8 mouse cellular contexts compared by ENCODE assay signal in the genomic region with DNA sequence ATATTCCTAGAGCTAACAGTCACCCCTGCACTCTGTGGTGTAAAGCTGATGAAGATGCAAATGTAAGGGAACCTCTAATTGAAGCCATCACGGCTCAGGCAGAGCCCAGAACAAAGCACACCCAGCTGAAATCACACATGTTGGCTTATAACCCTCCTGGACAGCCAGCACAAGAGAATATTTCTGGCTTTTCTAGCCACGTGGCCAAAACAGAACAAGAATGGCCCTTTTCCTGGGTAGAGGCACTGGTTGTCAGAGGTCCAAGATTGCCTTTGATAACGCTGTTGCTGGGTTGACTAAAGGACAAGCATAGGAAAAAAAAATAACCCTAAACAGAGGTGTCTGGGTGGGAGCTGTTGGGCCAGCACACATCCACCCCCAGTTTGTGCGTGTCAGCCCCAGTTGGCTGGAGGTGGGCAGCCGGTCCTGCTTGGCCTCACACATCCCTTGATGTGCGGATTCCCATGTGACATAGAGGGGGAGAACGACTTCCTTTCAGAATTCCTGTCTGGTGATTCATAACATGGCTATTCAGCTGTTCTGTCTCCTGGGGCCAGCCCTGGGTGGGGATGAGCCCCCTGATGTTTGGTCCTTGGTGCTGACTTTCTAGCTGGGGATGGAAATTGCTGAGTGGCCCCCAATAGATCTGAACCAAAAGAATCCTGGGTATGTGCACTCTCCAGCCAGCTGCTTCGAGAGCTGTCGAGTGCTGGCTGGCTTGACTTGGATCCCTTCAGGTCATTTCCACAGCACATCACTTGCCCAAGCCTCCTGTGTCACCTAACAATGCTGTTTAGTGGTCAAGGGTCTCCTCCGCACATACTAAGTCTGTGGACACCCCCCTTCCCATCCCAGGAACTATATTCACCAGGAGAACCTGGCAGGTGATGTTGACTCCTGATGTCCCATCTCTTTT.
DNase-seq lines count a peak whose midpoint lies in the region; ATAC-seq and TF ChIP-seq lines count a peak whose summit lies in the region.

No protein-coding gene starts in this region.

- no peaks in the 10 kb centered on the region for H3K9me3 ChIP-seq in heart, postnatal 0 days (replicated peaks; ENCODE audit: control insufficient read depth, low read length)
- no peaks in the 10 kb centered on the region for H3K9me3 ChIP-seq in limb, embryonic 15.5 days
- no peaks in the 10 kb centered on the region for H3K9me3 ChIP-seq in hindbrain, embryonic 14.5 days (ENCODE audit: control insufficient read depth, low read length)

- no peaks in the 10 kb centered on the region for H3K36me3 ChIP-seq in heart, postnatal 0 days (replicated peaks; ENCODE audit: control insufficient read depth, insufficient read depth, low read length)
- no peaks in the 10 kb centered on the region for H3K36me3 ChIP-seq in limb, embryonic 15.5 days
- H3K36me3 ChIP-seq in hindbrain, embryonic 14.5 days (replicated peaks; ENCODE audit: control insufficient read depth, insufficient read depth), result no peaks in the 10 kb centered on the region

- H3K4me1 ChIP-seq in heart, postnatal 0 days (ENCODE audit: control insufficient read depth, insufficient read depth), result peaks cover 12% of the 10 kb centered on the region; the same call in 1 of the 2 replicates
- H3K4me1 ChIP-seq in limb, embryonic 15.5 days, result peaks cover 13% of the 10 kb centered on the region
- H3K4me1 ChIP-seq in hindbrain, embryonic 14.5 days (replicated peaks; ENCODE audit: control insufficient read depth, insufficient read depth, low read length), result no peaks in the 10 kb centered on the region

- H3K9ac ChIP-seq in heart, postnatal 0 days (replicated peaks; ENCODE audit: low read depth, low read length), result no peak overlapping the region
- no peak overlapping the region for H3K9ac ChIP-seq in limb, embryonic 15.5 days
- no peak overlapping the region for H3K9ac ChIP-seq in hindbrain, embryonic 14.5 days

- H3K27me3 ChIP-seq in heart, postnatal 0 days (ENCODE audit: control insufficient read depth, insufficient read depth, low read length), result no peaks in the 10 kb centered on the region
- H3K27me3 ChIP-seq in limb, embryonic 15.5 days, result no peaks in the 10 kb centered on the region
- no peaks in the 10 kb centered on the region for H3K27me3 ChIP-seq in hindbrain, embryonic 14.5 days (ENCODE audit: control insufficient read depth, insufficient read depth, low read length)

- no peak overlapping the region for H3K4me2 ChIP-seq in heart, postnatal 0 days (ENCODE audit: low read depth, low read length)
- no peak overlapping the region for H3K4me2 ChIP-seq in limb, embryonic 15.5 days
- H3K4me2 ChIP-seq in hindbrain, embryonic 14.5 days (replicated peaks), result no peak overlapping the region

- peak; percentile 76 for ATAC-seq in heart, postnatal 0 days (ENCODE audit: insufficient read depth, low read depth)
- peak; percentile 37; the same call in 1 of the 2 replicates for ATAC-seq in limb, embryonic 15.5 days (ENCODE audit: insufficient number of reproducible peaks, low FRiP score, low TSS enrichment, low read depth)
- ATAC-seq in monocyte, adult 5-6 weeks (replicated peaks; ENCODE audit: insufficient number of reproducible peaks, low FRiP score, low TSS enrichment, poor library complexity, severe bottlenecking), result no peak
- no peak for ATAC-seq in hindbrain, embryonic 14.5 days (ENCODE audit: low FRiP score)
- ATAC-seq in erythroblast, adult 5-6 weeks (replicated peaks; ENCODE audit: low FRiP score, poor library complexity, severe bottlenecking), result no peak

- 16% methylated on average over 10 of the region's 10 CpGs for whole genome bisulfite sequencing in heart, postnatal 0 days
- 41% methylated on average over 10 of the region's 10 CpGs for WGBS in limb, embryonic 15.5 days
- WGBS in hindbrain, embryonic 14.5 days, result 74% methylated on average over 10 of the region's 10 CpGs

- DNase-seq in 3T3-L1 (ENCODE audit: low read depth, low spot score), result peak; percentile 78
- DNase-seq in fibroblast of lung, adult 2 months (ENCODE audit: low read depth), result peak; percentile 63
- DNase-seq in heart, postnatal 0 days (ENCODE audit: low spot score), result peak; percentile 28
- no peak for DNase-seq in hindbrain, embryonic 14.5 days (ENCODE audit: low spot score)
- no peak for DNase-seq in ovary, adult 18-20 months (ENCODE audit: low spot score)

- no peak for TF ChIP-seq EP300 in heart, postnatal 0 days (IDR thresholded peaks at IDR 0.05; ENCODE audit: low read depth)

- H3K4me3 ChIP-seq in heart, postnatal 0 days (ENCODE audit: low read depth, low read length), result no peak overlapping the region
- H3K4me3 ChIP-seq in limb, embryonic 15.5 days, result no peak overlapping the region
- H3K4me3 ChIP-seq in hindbrain, embryonic 14.5 days (replicated peaks; ENCODE audit: low read length), result no peak overlapping the region

- no peak for TF ChIP-seq CTCF in heart, postnatal 0 days (IDR thresholded peaks at IDR 0.05; ENCODE audit: low read depth)

- H3K27ac ChIP-seq in heart, postnatal 0 days (ENCODE audit: low read depth), result peak overlapping the region; percentile 36
- peak overlapping the region; percentile 4 for H3K27ac ChIP-seq in limb, embryonic 15.5 days
- no peak overlapping the region for H3K27ac ChIP-seq in hindbrain, embryonic 14.5 days

Comparison
In these comparisons a context has a peak if more than half of its experiments do, and no peak if none do; other contexts are left out.
1. DNase-seq: peak in 3T3-L1 (single experiment), fibroblast of lung, adult 2 months (single experiment) and heart, postnatal 0 days (single experiment); none in hindbrain, embryonic 14.5 days (single experiment) and ovary, adult 18-20 months (single experiment).
2. ATAC-seq: peak in heart, postnatal 0 days (single experiment) and limb, embryonic 15.5 days (single experiment); none in monocyte, adult 5-6 weeks (single experiment), hindbrain, embryonic 14.5 days (single experiment) and erythroblast, adult 5-6 weeks (single experiment).